Mouse (Mus musculus): ENCODE results near the gene E330034G19Rik. TPM values are rescaled to one million over a fixed set of nuclear protein-coding genes. Genes with fewer than 3 reads are reported as not detected.

E330034G19Rik gene
- not detected for total RNA-seq (2023)

GRCm38 (mm10) chr14:24292914-24293313 is at the start of gene E330034G19Rik:
E330034G19Rik (plus strand) TSS chr14:24293214.

GRCm38 (mm10) chr14:24245177-24246081 is 47.6 kb upstream of the E330034G19Rik start, which contains the start of gene Dlg5:
Dlg5 (minus strand) TSS chr14:24245920.

Other genes with a start within 250 kb of the E330034G19Rik start
- under 1 TPM; 0.09 to 0.11 TPM for gene Dlg5, start 47.3 kb upstream of the E330034G19Rik start, total RNA-seq (2023)
- gene Polr3a, start 193.8 kb downstream of the E330034G19Rik start, total RNA-seq (2023) = 10 to 100 TPM; 11.3 to 15.1 TPM
- 1,000 to 10,000 TPM; 1,056 to 1,114 TPM for gene Rps24, start 193.9 kb downstream of the E330034G19Rik start, total RNA-seq (2023)

Measured in neutrophil, adult 59 days (primary cell).